Mouse (Mus musculus): ENCODE measurements around the gene Mst1. TPM values are rescaled to one million over a fixed set of nuclear protein-coding genes. Genes with fewer than 3 reads are reported as not detected.

Gene Mst1
- 2.2 and 3.5 TPM in 2 replicates for polyA plus RNA-seq (2015; fragmentation: Nextera tagmentation; extraction: Ambion mirVana)

DNA sequence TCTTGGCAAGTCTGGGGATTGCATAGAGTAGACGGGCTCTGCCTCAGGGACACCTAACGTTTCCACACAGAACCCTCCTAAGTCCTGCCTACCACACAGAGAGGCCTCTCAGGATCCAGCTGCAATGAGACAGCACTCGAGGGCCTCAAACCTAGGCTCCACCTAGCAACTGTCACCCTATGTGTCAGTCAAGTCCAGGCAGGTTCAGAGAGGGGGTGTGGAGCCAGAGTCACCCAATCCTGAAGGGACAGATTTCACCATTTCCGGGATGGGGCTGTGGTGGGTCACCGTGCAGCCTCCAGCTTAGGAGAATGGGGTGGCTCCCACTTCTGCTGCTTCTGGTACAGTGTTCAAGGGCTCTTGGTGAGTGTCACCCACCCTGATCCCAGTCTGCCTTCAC is at the start of gene Mst1:
Mst1 (plus strand) TSS at position 269 of the 400 bp plus-strand sequence.
- H3K4me2 ChIP-seq: peak within 1 kb of the TSS; percentile 85
- H3K36me3 ChIP-seq: peaks cover 13% of the 10 kb centered on the region
- peaks cover 41% of the 10 kb centered on the region for H3K27me3 ChIP-seq
- H3K4me3 ChIP-seq: peak within 1 kb of the TSS; percentile 79
- H3K9ac ChIP-seq: peak within 1 kb of the TSS; percentile 93
- WGBS: 62% methylated on average over 5 of the region's 5 CpGs
- peaks cover 23% of the 10 kb centered on the region for H3K4me1 ChIP-seq
- H3K9me3 ChIP-seq: no peaks in the 10 kb centered on the region
- no peak within 1 kb of the TSS for H3K27ac ChIP-seq
- peak; percentile 37; the same call in 1 of the 2 replicates for ATAC-seq (ENCODE audit: insufficient number of reproducible peaks, low FRiP score, low TSS enrichment, low read depth)

- H3K36me3 ChIP-seq: peaks cover 56% of the 10 kb centered on the region
These were observed 48.1 kb upstream of the Mst1 start for GRCm38 (mm10) chr9:108032126-108032525.

GRCm38 (mm10) chr9:108035331-108036156 is 44.7 kb upstream of the Mst1 start:
- Histone ChIP-seq H3K27me3 (no peaks in the 10 kb centered on the region), H3K4me3 (no peak overlapping the region), H3K4me1 (no peaks in the 10 kb centered on the region), H3K9ac (no peak overlapping the region), H3K36me3 (peaks cover 48% of the 10 kb centered on the region), H3K4me2 (no peak overlapping the region), H3K9me3 (no peaks in the 10 kb centered on the region), H3K27ac (peak overlapping the region; percentile 38; the same call in 1 of the 2 replicates)
- 92% methylated on average over 2 of the region's 2 CpGs for WGBS
- ATAC-seq (ENCODE audit: insufficient number of reproducible peaks, low FRiP score, low TSS enrichment, low read depth): no peak

More at GRCm38 (mm10) chr9:108032126-108032525, 48.1 kb upstream of the Mst1 start:
- Histone ChIP-seq H3K4me3 (no peak overlapping the region), H3K9ac (no peak overlapping the region), H3K4me2 (no peak overlapping the region), H3K27me3 (no peaks in the 10 kb centered on the region), H3K4me1 (no peaks in the 10 kb centered on the region), H3K9me3 (no peaks in the 10 kb centered on the region), H3K27ac (no peak overlapping the region)
- no peak for ATAC-seq (ENCODE audit: insufficient number of reproducible peaks, low FRiP score, low TSS enrichment, low read depth)
- 92% methylated on average over 5 of the region's 5 CpGs for WGBS

DNA sequence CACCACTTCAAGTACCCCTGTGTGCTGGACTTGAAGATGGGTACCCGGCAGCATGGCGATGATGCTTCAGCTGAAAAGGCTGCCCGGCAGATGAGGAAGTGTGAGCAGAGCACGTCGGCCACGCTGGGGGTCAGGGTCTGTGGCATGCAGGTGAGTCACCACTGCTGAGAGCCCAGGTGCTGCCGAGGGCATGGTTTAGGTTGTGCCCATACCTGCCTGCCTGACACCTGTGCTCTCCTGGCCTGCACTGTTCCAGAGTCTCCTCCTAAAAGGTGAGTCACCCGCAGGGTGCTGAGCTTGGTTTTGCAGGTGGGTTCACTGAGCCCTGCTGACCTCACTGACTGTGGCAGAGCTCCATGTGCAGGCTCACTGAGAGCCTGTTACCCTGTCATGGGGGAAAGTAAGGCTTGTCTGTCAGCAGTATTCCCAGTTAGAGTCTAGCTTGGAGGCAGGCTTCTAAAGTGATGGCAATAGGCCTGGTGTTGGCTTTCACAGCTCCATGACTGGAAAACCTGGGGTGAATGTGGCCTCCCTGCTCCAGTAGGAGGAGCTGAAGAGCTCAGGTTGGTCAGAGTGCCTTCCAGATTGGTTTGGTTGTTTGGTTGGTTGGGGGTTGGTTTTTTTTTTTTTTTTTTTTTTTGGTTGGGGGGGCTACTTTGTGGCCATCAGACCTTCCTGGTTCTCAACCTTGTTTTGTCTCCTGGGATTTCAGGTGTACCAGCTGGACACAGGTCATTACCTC is 35.3 kb upstream of the Mst1 start:
- ATAC-seq (ENCODE audit: insufficient number of reproducible peaks, low FRiP score, low TSS enrichment, low read depth): no peak
- H3K4me1 ChIP-seq: peaks cover 18% of the 10 kb centered on the region
- H3K27ac ChIP-seq: no peak overlapping the region
- H3K4me2 ChIP-seq: no peak overlapping the region
- no peaks in the 10 kb centered on the region for H3K9me3 ChIP-seq
- H3K27me3 ChIP-seq: no peaks in the 10 kb centered on the region
- no peak overlapping the region for H3K9ac ChIP-seq
- H3K4me3 ChIP-seq: no peak overlapping the region
- 95% methylated on average over 8 of the region's 8 CpGs for WGBS
- peaks cover 67% of the 10 kb centered on the region for H3K36me3 ChIP-seq

- peaks cover 68% of the 10 kb centered on the region for H3K36me3 ChIP-seq
These were observed 33.7 kb upstream of the Mst1 start for GRCm38 (mm10) chr9:108046582-108046981.

DNA sequence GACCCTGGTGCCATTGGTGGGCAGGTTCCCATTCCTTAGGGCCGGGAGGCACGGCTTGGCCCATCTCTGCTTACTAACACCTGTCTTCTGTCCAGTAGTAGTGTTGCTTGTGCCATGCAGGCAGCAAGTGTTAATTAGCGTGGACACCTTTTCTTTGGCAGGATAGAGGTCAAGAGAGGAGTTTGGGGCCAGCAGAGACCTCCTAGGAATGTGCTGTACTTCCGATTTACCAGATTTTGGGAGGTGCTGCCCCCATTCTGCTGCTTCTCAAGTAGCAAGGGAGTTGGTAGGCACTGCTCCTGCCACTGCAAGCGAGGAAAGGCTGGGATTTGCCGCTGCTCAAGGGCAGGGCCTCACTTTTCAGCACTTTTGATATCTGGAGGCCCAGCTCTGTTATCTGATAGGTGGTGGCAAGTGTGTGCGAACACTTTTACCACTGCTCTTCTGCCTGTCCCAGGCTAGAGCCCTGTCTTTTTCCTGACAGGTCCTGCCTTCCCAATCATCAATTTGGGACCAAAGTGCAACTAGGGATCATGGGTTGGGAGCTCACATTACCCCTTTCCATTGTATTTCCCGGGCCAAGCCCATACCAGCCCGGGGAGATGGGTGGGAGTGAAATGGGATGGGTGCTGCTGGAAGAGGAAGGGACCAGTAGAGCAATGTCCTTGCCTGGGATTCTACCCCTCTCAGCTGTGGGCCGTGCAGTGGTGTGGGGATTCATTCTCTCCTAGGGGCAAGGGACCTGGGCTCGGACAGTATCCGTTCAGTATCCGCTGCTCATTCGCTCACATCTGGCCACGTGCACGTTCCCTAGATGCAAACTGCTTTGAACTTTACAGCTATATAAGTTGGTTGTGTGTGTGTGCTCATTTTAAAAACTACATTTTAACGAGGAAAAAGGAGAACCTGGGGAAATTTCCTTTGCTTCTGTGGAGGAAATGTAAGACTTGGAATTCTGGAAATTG is 32.4 kb upstream of the Mst1 start:
- Histone ChIP-seq H3K4me2 (peak overlapping the region; percentile 75), H3K9me3 (no peaks in the 10 kb centered on the region), H3K9ac (0 out of 2 replicates have a peak overlapping the region, but pooled peaks have one; percentile 35), H3K27me3 (no peaks in the 10 kb centered on the region), H3K27ac (peak overlapping the region; percentile 85), H3K4me3 (peak overlapping the region; percentile 79), H3K4me1 (peaks cover 47% of the 10 kb centered on the region), H3K36me3 (peaks cover 61% of the 10 kb centered on the region)
- no peak for ATAC-seq (ENCODE audit: insufficient number of reproducible peaks, low FRiP score, low TSS enrichment, low read depth)
- 45% methylated on average over 17 of the region's 17 CpGs for WGBS

More at GRCm38 (mm10) chr9:108046582-108046981, 33.7 kb upstream of the Mst1 start:
- H3K4me3 ChIP-seq: no peak overlapping the region
- peaks cover 34% of the 10 kb centered on the region for H3K4me1 ChIP-seq
- H3K4me2 ChIP-seq: no peak overlapping the region
- WGBS: 84% methylated on average over 4 of the region's 4 CpGs
- no peak overlapping the region for H3K27ac ChIP-seq
- no peaks in the 10 kb centered on the region for H3K27me3 ChIP-seq
- ATAC-seq (ENCODE audit: insufficient number of reproducible peaks, low FRiP score, low TSS enrichment, low read depth): no peak
- no peak overlapping the region for H3K9ac ChIP-seq
- no peaks in the 10 kb centered on the region for H3K9me3 ChIP-seq

DNA sequence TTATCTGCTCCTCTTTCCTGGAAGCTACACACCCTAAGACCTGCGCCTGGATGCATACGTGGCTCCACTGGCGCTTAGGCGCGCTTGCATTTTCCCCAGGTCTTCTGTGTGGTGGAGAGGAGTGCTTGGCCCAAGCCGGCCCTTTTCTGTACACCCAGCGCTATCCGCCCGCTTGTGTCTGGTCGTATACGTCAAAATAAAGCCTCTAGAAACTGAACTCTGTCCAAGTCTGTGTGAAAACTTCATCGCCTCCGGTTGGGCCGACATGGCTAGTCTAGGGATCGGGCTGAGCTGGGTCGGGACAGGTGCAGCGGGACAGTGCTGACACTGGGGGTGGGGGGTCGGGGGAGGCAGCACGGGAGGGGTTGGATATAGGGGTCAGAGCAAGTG is 31.7 kb upstream of the Mst1 start:
- Histone ChIP-seq H3K4me2 (peak overlapping the region; percentile 75), H3K36me3 (peaks cover 57% of the 10 kb centered on the region), H3K4me1 (peaks cover 53% of the 10 kb centered on the region), H3K27me3 (no peaks in the 10 kb centered on the region), H3K9me3 (no peaks in the 10 kb centered on the region), H3K27ac (peak overlapping the region; percentile 85), H3K4me3 (peak overlapping the region; percentile 79), H3K9ac (peak overlapping the region; percentile 35; the same call in 1 of the 2 replicates)
- under 1% methylated on average over 19 of the region's 19 CpGs for WGBS
- no peak; the same call in 1 of the 2 replicates for ATAC-seq (ENCODE audit: insufficient number of reproducible peaks, low FRiP score, low TSS enrichment, low read depth)

GRCm38 (mm10) chr9:108049016-108049455 is 31.2 kb upstream of the Mst1 start, which contains the start of gene Gmppb:
Gene Gmppb (plus strand): TSS chr9:108049242.
- WGBS: under 1% methylated on average over 36 of the region's 39 CpGs
- Histone ChIP-seq H3K4me1 (peaks cover 57% of the 10 kb centered on the region), H3K9ac (peak within 1 kb of the TSS; percentile 62), H3K4me3 (peak within 1 kb of the TSS; percentile 79), H3K27ac (peak within 1 kb of the TSS; percentile 85), H3K36me3 (peaks cover 60% of the 10 kb centered on the region), H3K27me3 (no peaks in the 10 kb centered on the region), H3K4me2 (peak within 1 kb of the TSS; percentile 75), H3K9me3 (no peaks in the 10 kb centered on the region)
- peak; percentile 92 for ATAC-seq (ENCODE audit: insufficient number of reproducible peaks, low FRiP score, low TSS enrichment, low read depth)

DNA sequence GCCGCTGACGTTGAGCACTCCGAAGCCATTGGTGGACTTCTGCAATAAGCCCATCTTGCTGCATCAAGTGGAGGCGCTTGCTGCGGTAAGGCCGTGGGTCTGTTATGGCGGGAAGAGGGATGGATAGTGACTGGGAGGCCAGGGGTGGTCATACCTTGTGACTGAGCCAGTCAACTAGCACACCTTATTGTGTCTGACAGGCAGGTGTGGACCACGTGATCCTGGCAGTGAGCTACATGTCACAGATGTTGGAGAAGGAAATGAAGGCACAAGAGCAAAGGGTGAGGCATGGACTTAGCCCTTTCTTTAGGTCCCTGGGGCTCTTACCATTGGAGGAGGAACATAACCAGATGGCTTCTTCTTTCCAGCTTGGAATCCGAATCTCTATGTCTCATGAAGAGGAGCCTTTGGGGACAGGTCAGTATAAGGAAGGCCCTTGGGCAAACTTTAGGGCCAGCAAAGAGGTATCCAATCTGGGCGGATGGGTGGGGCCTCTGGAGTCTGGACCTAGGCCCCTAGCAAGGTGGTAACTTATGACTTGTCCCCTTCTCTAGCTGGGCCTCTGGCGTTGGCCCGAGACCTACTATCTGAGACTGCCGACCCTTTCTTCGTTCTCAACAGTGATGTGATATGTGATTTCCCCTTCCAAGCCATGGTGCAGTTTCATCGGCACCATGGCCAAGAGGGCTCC is 30.5 kb upstream of the Mst1 start:
- peak overlapping the region; percentile 83 for H3K27ac ChIP-seq

GRCm38 (mm10) chr9:108051184-108051930 is 28.9 kb upstream of the Mst1 start:
- peaks cover 57% of the 10 kb centered on the region for H3K4me1 ChIP-seq
- H3K36me3 ChIP-seq: peaks cover 63% of the 10 kb centered on the region
- H3K27me3 ChIP-seq: no peaks in the 10 kb centered on the region
- no peaks in the 10 kb centered on the region for H3K9me3 ChIP-seq
- no peak overlapping the region for H3K4me3 ChIP-seq
- H3K27ac ChIP-seq: 0 out of 2 replicates have a peak overlapping the region, but pooled peaks have one; percentile 61
- no peak overlapping the region for H3K9ac ChIP-seq
- no peak for ATAC-seq (ENCODE audit: insufficient number of reproducible peaks, low FRiP score, low TSS enrichment, low read depth)
- WGBS: 92% methylated on average over 15 of the region's 15 CpGs
- no peak overlapping the region for H3K4me2 ChIP-seq

More for the DNA sequence above, 30.5 kb upstream of the Mst1 start:
- Histone ChIP-seq H3K9me3 (no peaks in the 10 kb centered on the region), H3K4me2 (peak overlapping the region; percentile 75), H3K4me1 (peaks cover 57% of the 10 kb centered on the region), H3K27me3 (no peaks in the 10 kb centered on the region), H3K36me3 (peaks cover 63% of the 10 kb centered on the region), H3K9ac (peak overlapping the region; percentile 62), H3K4me3 (peak overlapping the region; percentile 79)
- 39% methylated on average over 15 of the region's 15 CpGs for WGBS
- no peak for ATAC-seq (ENCODE audit: insufficient number of reproducible peaks, low FRiP score, low TSS enrichment, low read depth)
